Mouse (Mus musculus) midbrain, embryonic 16.5 days (tissue): ENCODE measurements around the gene Zmynd12. TPM values are rescaled to one million over a fixed set of nuclear protein-coding genes. Genes with fewer than 3 reads are reported as not detected.

Experiments
- ATAC-seq: fragments of 200-750 bp; cut with Nextera tagmentation; 2 replicates; pipeline ENCODE4 v1.8.0; 2017; ENCODE audit warnings: moderate TSS enrichment
- H3K27ac ChIP-seq: fragments of 300-500 bp; sonication (generic); 2 replicates; pipeline ENCODE4 v1.5.1; 2014; ENCODE audit warnings: mild to moderate bottlenecking, low read length, mixed read lengths
- H3K27me3 ChIP-seq: fragments of 300-500 bp; sonication (generic); 2 replicates; pipeline ENCODE4 v1.6.1; 2014; ENCODE audit warnings: low read depth, low read length, mixed read lengths; ENCODE audit not compliant: control insufficient read depth, insufficient read depth
- H3K36me3 ChIP-seq: fragments of 300-500 bp; sonication (generic); 2 replicates; pipeline ENCODE4 v1.6.1; 2014; ENCODE audit warnings: mild to moderate bottlenecking, low read length, moderate library complexity, mixed read lengths; ENCODE audit not compliant: control insufficient read depth, insufficient read depth
- H3K4me1 ChIP-seq: fragments of 300-500 bp; sonication (generic); 2 replicates; pipeline ENCODE4 v1.6.1; 2014; ENCODE audit warnings: mild to moderate bottlenecking, low read length, mixed read lengths; ENCODE audit not compliant: control insufficient read depth, insufficient read depth
- H3K4me2 ChIP-seq: fragments of 300-500 bp; sonication (generic); 2 replicates; pipeline ENCODE4 v1.6.1; 2014; ENCODE audit warnings: mild to moderate bottlenecking, low read length, mixed read lengths
- H3K4me3 ChIP-seq: fragments of 300-500 bp; sonication (generic); 2 replicates; pipeline ENCODE4 v1.5.1; 2014; ENCODE audit warnings: low read depth, mild to moderate bottlenecking, low read length, moderate library complexity, mixed read lengths
- H3K9ac ChIP-seq: fragments of 300-500 bp; sonication (generic); 2 replicates; pipeline ENCODE4 v1.6.1; 2014; ENCODE audit warnings: low read depth, low read length, mixed read lengths
- H3K9me3 ChIP-seq: fragments of 300-500 bp; sonication (generic); replicated peaks from 2 replicates; pipeline ENCODE4 v1.6.1; 2014; ENCODE audit warnings: mild to moderate bottlenecking, low read length, mixed read lengths; ENCODE audit not compliant: control insufficient read depth, poor library complexity, severe bottlenecking
- WGBS: fragments of 180-500 bp; shearing (Covaris S2); extraction: QIAGEN DNeasy Blood & Tissue Kit; methylation state at CpG from one replicate; pipeline ENCODE4 v1.1.7; 2014; 5-methylcytosine and 5-hydroxymethylcytosine counted together
- polyA plus RNA-seq: library from polyadenylated mRNA; unstranded; fragments of >200 nt; fragmentation: Nextera tagmentation; extraction: Ambion mirVana; gene quantifications from 2 replicates; pipeline ENCODE4 v1.2.1, GENCODE M21; 2015

The Zmynd12 gene
- polyA plus RNA-seq, 1 experiment from 2014 or later: 0.64 TPM

- no peak overlapping the region for H3K9ac ChIP-seq
- H3K4me2 ChIP-seq: no peak overlapping the region
- no peak overlapping the region for H3K27ac ChIP-seq
- no peak for ATAC-seq
- WGBS: 63% methylated on average over 3 of the region's 3 CpGs
- no peaks in the 10 kb centered on the region for H3K9me3 ChIP-seq
- no peaks in the 10 kb centered on the region for H3K36me3 ChIP-seq
- no peaks in the 10 kb centered on the region for H3K4me1 ChIP-seq
- H3K4me3 ChIP-seq: no peak overlapping the region
- no peaks in the 10 kb centered on the region for H3K27me3 ChIP-seq
These were observed 90.1 kb downstream of the Zmynd12 start for GRCm38 (mm10) chr4:119512731-119513141.

Other genes starting within 250 kb of the Zmynd12 start
- 4.0 and 6.1 TPM in 2 replicates for gene Zfp691, start 248.6 kb upstream of the Zmynd12 start, polyA plus RNA-seq
- 0.14 and 0.52 TPM in 2 replicates for gene Ermap, start 232.8 kb upstream of the Zmynd12 start, polyA plus RNA-seq
- gene Svbp, start 227.5 kb upstream of the Zmynd12 start, polyA plus RNA-seq: 220 and 230 TPM in 2 replicates
- 0.26 and 0.44 TPM in 2 replicates for gene Tmem269, start 204.6 kb upstream of the Zmynd12 start, polyA plus RNA-seq
- gene AU022252, start 190.1 kb upstream of the Zmynd12 start, polyA plus RNA-seq: 22.6 and 26.0 TPM in 2 replicates
- 9.2 and 9.9 TPM in 2 replicates for gene P3h1, start 189.9 kb upstream of the Zmynd12 start, polyA plus RNA-seq
- 0.63 and 1.6 TPM in 2 replicates for gene Cldn19, start 167.4 kb upstream of the Zmynd12 start, polyA plus RNA-seq
- 716 and 727 TPM in 2 replicates for gene Ybx1, start 128.2 kb upstream of the Zmynd12 start, polyA plus RNA-seq
- 36.4 and 42.9 TPM in 2 replicates for gene Ppih, start 102.3 kb upstream of the Zmynd12 start, polyA plus RNA-seq
- gene Ccdc30, start 7.3 kb upstream of the Zmynd12 start, polyA plus RNA-seq: 22.8 and 27.1 TPM in 2 replicates
- 18.6 and 19.4 TPM in 2 replicates for gene Ppcs, start 394 bp upstream of the Zmynd12 start, polyA plus RNA-seq
- gene Rimkla, start 69.8 kb downstream of the Zmynd12 start, polyA plus RNA-seq: 27.2 and 29.0 TPM in 2 replicates
- 36.7 and 42.8 TPM in 2 replicates for gene Foxj3, start 114.2 kb downstream of the Zmynd12 start, polyA plus RNA-seq
- gene Frg2f1, start 116.7 kb downstream of the Zmynd12 start, polyA plus RNA-seq: 8.9 and 11.2 TPM in 2 replicates
- not detected in 2 replicates for gene Guca2a, start 214.9 kb downstream of the Zmynd12 start, polyA plus RNA-seq
- not detected in 2 replicates for gene Guca2b, start 236.1 kb downstream of the Zmynd12 start, polyA plus RNA-seq